Mouse (Mus musculus): ENCODE measurements around the gene Hist1h2bn.
"Not testable (repeated sequence)": the region's sequence is repeated elsewhere in the genome, so short reads cannot be mapped to it uniquely, and the experiment has no call there.

The Hist1h2bn gene

DNA sequence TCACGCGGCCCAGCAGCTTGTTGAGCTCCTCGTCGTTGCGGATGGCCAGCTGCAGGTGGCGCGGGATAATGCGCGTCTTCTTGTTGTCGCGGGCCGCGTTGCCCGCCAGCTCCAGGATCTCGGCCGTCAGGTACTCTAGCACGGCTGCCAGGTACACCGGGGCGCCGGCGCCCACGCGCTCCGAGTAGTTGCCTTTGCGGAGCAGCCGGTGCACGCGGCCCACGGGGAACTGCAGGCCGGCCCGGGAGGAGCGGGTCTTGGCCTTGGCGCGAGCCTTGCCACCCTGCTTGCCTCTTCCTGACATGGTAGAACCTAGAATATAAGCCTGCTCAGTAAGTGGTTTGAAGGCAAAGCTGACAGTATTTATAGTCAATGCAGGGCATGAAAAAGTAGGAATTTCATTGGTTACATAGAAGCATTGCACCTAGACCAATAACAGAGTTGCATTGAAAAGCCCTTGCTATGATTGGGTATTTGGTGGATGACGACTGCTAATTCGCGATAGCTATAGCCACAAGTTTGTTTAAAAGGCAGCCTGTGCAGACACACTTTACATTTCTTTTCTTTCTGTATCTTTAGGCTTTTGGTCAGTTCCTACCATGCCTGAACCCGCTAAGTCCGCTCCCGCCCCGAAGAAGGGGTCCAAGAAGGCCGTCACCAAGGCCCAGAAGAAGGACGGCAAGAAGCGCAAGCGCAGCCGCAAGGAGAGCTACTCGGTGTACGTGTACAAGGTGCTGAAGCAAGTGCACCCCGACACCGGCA, at the start of gene Hist1h2bn, which contains the start of gene Hist1h2ak:
TSS of gene Hist1h2bn (plus strand) at position 600 of the 762 bp plus-strand sequence.
TSS of gene Hist1h2ak (minus strand) at position 304 of the 762 bp plus-strand sequence.
- in situ Hi-C loops (cut with MboI; ENCODE audit: low pct_unique_long_range_greater_than_20kb in 1 of 2, low sequenced_read_pairs in 2 of 2, unreplicated experiment in 1 of 2), result not testable (repeated sequence)

GRCm38 (mm10) chr13:21706669-21707068, 47.3 kb upstream of the Hist1h2bn start:
- in situ Hi-C loops (cut with MboI; ENCODE audit: low pct_unique_long_range_greater_than_20kb in 1 of 2, low sequenced_read_pairs in 2 of 2, unreplicated experiment in 1 of 2), result no loop called here

- in situ Hi-C loops (cut with MboI; ENCODE audit: low pct_unique_long_range_greater_than_20kb in 1 of 2, low sequenced_read_pairs in 2 of 2, unreplicated experiment in 1 of 2), result loop anchor here (5.0 to 10.0 kb wide), 2 partner anchors 317 to 325 kb away; partner anchors contain the start of genes Hist1h2ah (in 1 of the 2) and Hist1h2bk (in 1 of the 2)
Measured at GRCm38 (mm10) chr13:21710031-21710711, 43.8 kb upstream of the Hist1h2bn start.

DNA sequence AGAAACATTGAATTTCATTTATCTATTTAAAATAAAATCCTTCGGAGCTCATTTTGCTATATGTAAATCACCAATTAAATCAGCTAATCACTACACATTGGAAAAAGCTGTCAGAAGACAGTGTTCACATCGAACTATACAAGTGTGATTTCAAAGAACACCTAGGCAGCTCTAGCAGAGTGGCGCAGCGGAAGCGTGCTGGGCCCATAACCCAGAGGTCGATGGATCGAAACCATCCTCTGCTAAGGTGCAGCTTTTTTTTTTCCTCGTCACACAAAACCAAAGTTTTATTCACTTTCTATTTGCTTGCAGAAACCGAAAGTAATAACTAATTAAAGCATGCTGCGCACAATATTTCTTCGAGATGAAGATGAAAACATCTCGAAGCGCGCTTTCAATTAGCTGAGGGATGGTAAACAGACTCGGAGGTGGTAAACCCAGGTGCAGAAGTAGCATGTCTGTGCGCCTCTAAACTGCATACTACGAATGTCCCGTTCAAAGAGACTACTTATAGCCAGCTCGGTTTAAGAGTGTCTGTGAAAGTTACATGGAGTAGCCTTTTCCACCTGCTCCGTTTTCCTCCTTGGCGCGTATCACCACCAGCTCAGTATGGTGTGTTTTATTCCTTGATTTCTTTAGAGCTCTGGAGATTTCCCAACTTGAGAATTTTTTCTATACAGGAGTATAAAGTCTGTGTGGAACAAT, 43.0 kb upstream of the Hist1h2bn start:
- in situ Hi-C loops (cut with MboI; ENCODE audit: low pct_unique_long_range_greater_than_20kb in 1 of 2, low sequenced_read_pairs in 2 of 2, unreplicated experiment in 1 of 2), result loop anchor here (5.0 to 10.0 kb wide), 2 partner anchors 316 to 324 kb away; partner anchors contain the start of genes Hist1h2ah (in 1 of the 2) and Hist1h2bk (in 1 of the 2)

GRCm38 (mm10) chr13:21711698-21712097, 42.2 kb upstream of the Hist1h2bn start:
- in situ Hi-C loops (cut with MboI; ENCODE audit: low pct_unique_long_range_greater_than_20kb in 1 of 2, low sequenced_read_pairs in 2 of 2, unreplicated experiment in 1 of 2), result loop anchor here (5.0 to 10.0 kb wide), 2 partner anchors 316 to 323 kb away; partner anchors contain the start of genes Hist1h2ah (in 1 of the 2) and Hist1h2bk (in 1 of the 2)

GRCm38 (mm10) chr13:21714725-21715124, 39.2 kb upstream of the Hist1h2bn start:
- in situ Hi-C loops (cut with MboI; ENCODE audit: low pct_unique_long_range_greater_than_20kb in 1 of 2, low sequenced_read_pairs in 2 of 2, unreplicated experiment in 1 of 2), result loop anchor here (5.0 to 10.0 kb wide), 2 partner anchors 313 to 320 kb away; partner anchors contain the start of genes Hist1h2ah (in 1 of the 2) and Hist1h2bk (in 1 of the 2)

DNA sequence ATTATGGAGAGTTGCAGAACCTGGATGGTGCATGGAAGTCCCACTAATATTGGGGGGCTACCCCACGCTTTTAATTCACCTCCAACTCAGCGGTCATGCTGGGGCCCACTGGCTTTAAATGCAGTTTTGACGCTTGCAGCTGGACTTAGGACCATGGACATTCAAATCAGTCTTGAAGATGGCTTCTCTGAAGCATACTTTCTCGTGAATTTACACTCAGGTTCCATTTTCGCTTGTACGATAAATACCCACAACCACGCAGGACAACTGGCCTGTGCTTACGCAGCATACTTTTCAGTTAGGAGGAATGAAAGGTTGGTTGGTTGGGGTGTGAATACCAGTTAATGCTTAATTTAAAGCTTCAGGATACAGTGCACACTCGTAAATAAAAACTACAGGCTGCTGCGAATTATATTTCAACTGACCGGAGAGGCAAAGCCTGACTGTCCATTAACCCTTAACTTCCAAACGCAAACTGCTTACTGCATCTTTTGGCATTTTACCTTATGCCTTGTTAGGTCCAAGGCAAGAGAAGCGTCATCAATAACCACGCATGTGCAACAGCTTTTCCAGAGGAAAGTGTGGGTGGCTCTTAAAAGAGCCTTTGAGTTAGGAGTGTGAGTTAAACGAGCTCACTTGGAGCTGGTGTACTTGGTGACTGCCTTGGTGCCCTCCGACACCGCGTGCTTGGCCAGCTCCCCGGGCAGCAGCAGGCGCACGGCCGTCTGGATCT, 38.6 kb upstream of the Hist1h2bn start:
- in situ Hi-C loops (cut with MboI; ENCODE audit: low pct_unique_long_range_greater_than_20kb in 1 of 2, low sequenced_read_pairs in 2 of 2, unreplicated experiment in 1 of 2), result loop anchor here in 1 of 2 experiments (10.0 kb wide), 1 partner anchor 320 kb away; the partner anchor contains the start of genes Hist1h2ah and Hist1h2bk

GRCm38 (mm10) chr13:21715864-21716539, 37.9 kb upstream of the Hist1h2bn start, which contains the start of the genes Hist1h2bl and Hist1h2ai:
Hist1h2bl (minus strand) TSS chr13:21716143.
Hist1h2ai (plus strand) TSS chr13:21716422.
- in situ Hi-C loops (cut with MboI; ENCODE audit: low pct_unique_long_range_greater_than_20kb in 1 of 2, low sequenced_read_pairs in 2 of 2, unreplicated experiment in 1 of 2), result loop anchor here in 1 of 2 experiments (10.0 kb wide), 1 partner anchor 319 kb away; the partner anchor contains the start of genes Hist1h2ah and Hist1h2bk

GRCm38 (mm10) chr13:21716540-21717391, 37.2 kb upstream of the Hist1h2bn start:
- in situ Hi-C loops (cut with MboI; ENCODE audit: low pct_unique_long_range_greater_than_20kb in 1 of 2, low sequenced_read_pairs in 2 of 2, unreplicated experiment in 1 of 2), result loop anchor here in 1 of 2 experiments (10.0 kb wide), 1 partner anchor 318 kb away; the partner anchor contains the start of genes Hist1h2ah and Hist1h2bk

DNA sequence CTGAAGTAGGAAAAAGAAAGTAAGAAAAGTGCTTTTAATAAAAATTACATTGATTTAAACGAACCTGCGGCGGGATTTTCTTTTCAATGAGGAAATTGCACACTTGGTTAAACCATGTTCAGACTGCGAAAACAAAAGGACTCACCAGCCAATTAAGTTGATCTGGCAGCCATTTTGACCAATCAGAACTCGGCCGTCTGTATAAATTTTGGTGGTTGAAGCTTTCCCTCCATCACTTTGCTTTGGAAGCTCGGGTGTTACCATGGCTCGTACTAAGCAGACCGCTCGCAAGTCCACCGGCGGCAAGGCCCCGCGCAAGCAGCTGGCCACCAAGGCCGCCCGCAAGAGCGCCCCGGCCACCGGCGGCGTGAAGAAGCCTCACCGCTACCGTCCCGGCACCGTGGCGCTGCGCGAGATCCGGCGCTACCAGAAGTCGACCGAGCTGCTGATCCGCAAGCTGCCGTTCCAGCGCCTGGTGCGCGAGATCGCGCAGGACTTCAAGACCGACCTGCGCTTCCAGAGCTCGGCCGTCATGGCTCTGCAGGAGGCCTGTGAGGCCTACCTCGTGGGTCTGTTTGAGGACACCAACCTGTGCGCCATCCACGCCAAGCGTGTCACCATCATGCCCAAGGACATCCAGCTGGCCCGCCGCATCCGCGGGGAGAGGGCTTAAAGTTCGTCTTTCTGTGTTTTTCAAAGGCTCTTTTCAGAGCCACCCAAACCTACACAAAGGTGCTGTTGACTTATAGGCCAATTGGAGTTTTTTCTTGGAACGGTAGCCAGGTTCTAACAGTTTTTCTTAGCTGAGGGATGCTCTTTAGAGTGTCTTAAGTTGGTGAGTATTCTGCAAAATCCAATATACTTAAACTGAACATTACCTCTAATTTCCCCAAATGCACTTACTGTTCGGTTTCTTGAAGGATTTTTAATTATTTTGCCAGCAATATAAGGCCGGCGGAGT, 36.2 kb upstream of the Hist1h2bn start, which contains the start of gene Hist1h3h:
TSS of gene Hist1h3h (plus strand) at position 263 of the 961 bp plus-strand sequence.
- in situ Hi-C loops (cut with MboI; ENCODE audit: low pct_unique_long_range_greater_than_20kb in 1 of 2, low sequenced_read_pairs in 2 of 2, unreplicated experiment in 1 of 2), result loop anchor here in 1 of 2 experiments (10.0 kb wide), 1 partner anchor 317 kb away; the partner anchor contains the start of genes Hist1h2ah and Hist1h2bk

DNA sequence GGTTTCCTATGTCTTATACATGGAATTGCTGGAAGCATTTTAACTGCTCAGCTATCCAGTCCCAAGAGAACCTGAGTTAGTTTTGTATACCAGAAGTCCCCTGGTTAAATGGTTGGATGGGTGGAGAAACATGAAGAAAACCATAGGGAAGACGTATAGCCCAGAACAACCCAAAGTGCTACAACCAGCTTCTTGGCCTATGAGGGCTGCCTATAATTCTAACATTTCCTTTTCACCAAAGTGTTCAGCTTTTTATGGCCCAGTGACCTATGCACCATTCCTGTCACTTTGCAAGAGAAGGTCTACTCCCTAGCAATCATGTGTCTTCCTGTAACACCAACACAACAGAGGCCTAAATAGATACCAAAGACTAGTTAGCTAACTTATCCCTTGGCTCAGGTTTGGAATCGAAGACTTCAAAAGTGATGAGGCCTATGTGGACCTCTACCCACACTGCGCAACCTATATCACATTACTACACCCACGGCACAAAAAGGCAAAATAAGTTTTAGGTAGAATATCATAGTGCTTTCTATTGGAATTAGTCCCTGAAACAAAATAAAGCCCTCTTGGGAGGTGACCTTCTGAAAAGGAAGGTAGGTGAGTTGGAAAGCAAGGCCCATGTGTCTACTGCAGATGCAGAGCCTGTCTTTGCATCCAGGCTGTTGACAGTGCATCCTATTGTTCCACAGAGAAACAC, 35.4 kb upstream of the Hist1h2bn start:
- in situ Hi-C loops (cut with MboI; ENCODE audit: low pct_unique_long_range_greater_than_20kb in 1 of 2, low sequenced_read_pairs in 2 of 2, unreplicated experiment in 1 of 2), result loop anchor here in 1 of 2 experiments (10.0 kb wide), 1 partner anchor 316 kb away; the partner anchor contains the start of genes Hist1h2ah and Hist1h2bk

DNA sequence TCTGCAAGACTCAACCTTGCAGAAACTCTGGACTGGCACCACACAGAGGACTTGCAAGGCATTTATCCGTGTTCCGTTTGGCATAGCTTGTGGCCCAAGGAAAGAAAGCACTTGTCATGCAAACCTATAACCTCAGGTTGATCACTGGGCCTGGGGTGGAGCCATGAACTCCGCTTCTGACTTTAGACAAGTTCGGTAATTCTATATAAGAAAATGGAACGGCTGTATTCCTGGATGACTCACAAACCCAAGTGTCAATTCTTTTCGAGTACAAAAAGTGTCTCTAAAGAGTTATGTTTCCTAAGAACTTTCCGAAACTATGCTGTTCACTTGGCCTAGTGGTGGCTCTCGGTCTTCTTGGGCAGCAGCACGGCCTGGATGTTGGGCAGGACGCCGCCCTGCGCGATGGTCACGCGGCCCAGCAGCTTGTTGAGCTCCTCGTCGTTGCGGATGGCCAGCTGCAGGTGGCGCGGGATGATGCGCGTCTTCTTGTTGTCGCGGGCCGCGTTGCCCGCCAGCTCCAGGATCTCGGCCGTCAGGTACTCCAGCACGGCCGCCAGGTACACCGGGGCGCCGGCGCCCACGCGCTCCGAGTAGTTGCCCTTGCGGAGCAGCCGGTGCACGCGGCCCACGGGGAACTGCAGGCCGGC, 32.7 kb upstream of the Hist1h2bn start:
- in situ Hi-C loops (cut with MboI; ENCODE audit: low pct_unique_long_range_greater_than_20kb in 1 of 2, low sequenced_read_pairs in 2 of 2, unreplicated experiment in 1 of 2), result not testable (repeated sequence)

GRCm38 (mm10) chr13:21721757-21722372, 32.1 kb upstream of the Hist1h2bn start, which contains the start of gene Hist1h2bm:
Hist1h2bm (plus strand) TSS chr13:21722044.
- in situ Hi-C loops (cut with MboI; ENCODE audit: low pct_unique_long_range_greater_than_20kb in 1 of 2, low sequenced_read_pairs in 2 of 2, unreplicated experiment in 1 of 2), result not testable (repeated sequence)
